8 mouse cellular contexts compared by ENCODE assay signal in genomic region chr8:94704669-94704984, GRCm38 (mm10). TPM values are rescaled to one million over a fixed set of nuclear protein-coding genes. Genes with fewer than 3 reads are reported as not detected.
DNase-seq lines count a peak whose midpoint lies in the region; ATAC-seq and TF ChIP-seq lines count a peak whose summit lies in the region.

No protein-coding gene starts in this region.

- TF ChIP-seq POLR2A in heart, adult 2 months (IDR thresholded peaks at IDR 0.05; ENCODE audit: insufficient read depth, low read depth, low read length): no peak
- TF ChIP-seq POLR2A in thymus, adult 2 months (IDR thresholded peaks at IDR 0.05; ENCODE audit: control insufficient read depth, extremely low read depth, insufficient read depth, low read length, poor library complexity): no peak

- DNase-seq in heart, adult 2 months: no peak
- no peak for DNase-seq in heart, adult 11 months
- DNase-seq in thymus, adult 2 months: no peak
- no peak for DNase-seq in thymus, postnatal 0 days (ENCODE audit: low spot score)
- DNase-seq in liver, embryonic 14.5 days (ENCODE audit: low read depth in 3 of 3, low spot score in 3 of 3): no peak
- no peak for DNase-seq in retina, embryonic 14.5 days (ENCODE audit: low spot score)
- DNase-seq in cerebellum, adult 18-20 months: no peak
- no peak for DNase-seq in cerebellum, postnatal 4 days (ENCODE audit: low spot score in 2 of 2)

- TF ChIP-seq EP300 in heart, adult 2 months (IDR thresholded peaks at IDR 0.05; ENCODE audit: insufficient read depth, low read depth, low read length): no peak
- TF ChIP-seq EP300 in liver, embryonic 14.5 days (IDR thresholded peaks at IDR 0.05; ENCODE audit: low read depth): no peak

- H3K4me1 ChIP-seq in heart, adult 2 months (ENCODE audit: control insufficient read depth, insufficient read depth, low read length): peaks cover 12% of the 10 kb centered on the region
- peaks cover 9% of the 10 kb centered on the region for H3K4me1 ChIP-seq in thymus, adult 2 months (replicated peaks; ENCODE audit: control insufficient read depth, insufficient read depth, low read length)
- peaks cover 0 to 13% of the 10 kb centered on the region in 2 experiments for H3K4me1 ChIP-seq in liver, embryonic 14.5 days (replicated peaks; ENCODE audit: control insufficient read depth in 2 of 2, insufficient read depth in 2 of 2, low read length in 1 of 2)

- H3K79me2 ChIP-seq in heart, adult 2 months (replicated peaks; ENCODE audit: control insufficient read depth, insufficient read depth, low read length): no peaks in the 10 kb centered on the region

- H3K27me3 ChIP-seq in heart, adult 2 months (ENCODE audit: control insufficient read depth, insufficient read depth, low read length): no peaks in the 10 kb centered on the region
- no peaks in the 10 kb centered on the region for H3K27me3 ChIP-seq in thymus, adult 2 months (ENCODE audit: control insufficient read depth, insufficient read depth, low read length)
- no peaks in the 10 kb centered on the region; the same call in 1 of the 2 replicates for H3K27me3 ChIP-seq in liver, embryonic 14.5 days (ENCODE audit: control insufficient read depth, insufficient read depth, low read length)

- H3K27ac ChIP-seq in heart, adult 2 months: 0 out of 2 replicates have a peak overlapping the region, but pooled peaks have one; percentile 12
- no peak overlapping the region for H3K27ac ChIP-seq in thymus, adult 2 months (ENCODE audit: control insufficient read depth, insufficient read depth, low read length)
- no peak overlapping the region for H3K27ac ChIP-seq in liver, embryonic 14.5 days

- WGBS in heart, adult 2 months: 20% methylated on average over 9 of the region's 9 CpGs
- 6% methylated on average over 9 of the region's 9 CpGs for WGBS in thymus, adult 2 months
- WGBS in liver, embryonic 14.5 days (ENCODE audit: insufficient replicate concordance): 10% methylated on average over 9 of the region's 9 CpGs

- H3K9me3 ChIP-seq in liver, embryonic 14.5 days (ENCODE audit: control insufficient read depth, low read length): no peaks in the 10 kb centered on the region

- H3K4me3 ChIP-seq in heart, adult 2 months: peak overlapping the region; percentile 42; the same call in 1 of the 2 replicates
- H3K4me3 ChIP-seq in thymus, adult 2 months (ENCODE audit: control insufficient read depth, insufficient read depth, low read length): peak overlapping the region; percentile 75
- H3K4me3 ChIP-seq in liver, embryonic 14.5 days (ENCODE audit: insufficient read depth in 1 of 2, low read depth in 2 of 2, low read length in 2 of 2): peak overlapping the region; percentile 61 to 76

- no peak overlapping the region; the same call in 1 of the 2 replicates for H3K9ac ChIP-seq in heart, adult 2 months (ENCODE audit: low read depth, low read length)
- H3K9ac ChIP-seq in liver, embryonic 14.5 days (replicated peaks): peak overlapping the region; percentile 64

- intact Hi-C loops in heart, adult 2 months (cut with DNase I): loop anchor here (1.0 kb wide), 1 partner anchor 108 kb away; no protein-coding TSS in a partner anchor

- no peak for ATAC-seq in liver, embryonic 14.5 days (ENCODE audit: insufficient read depth)

- H3K36me3 ChIP-seq in heart, adult 2 months (ENCODE audit: control insufficient read depth, insufficient read depth, low read length): no peaks in the 10 kb centered on the region
- H3K36me3 ChIP-seq in thymus, adult 2 months (ENCODE audit: control insufficient read depth, insufficient read depth, low read length): no peaks in the 10 kb centered on the region
- no peaks in the 10 kb centered on the region for H3K36me3 ChIP-seq in liver, embryonic 14.5 days (replicated peaks; ENCODE audit: control insufficient read depth, insufficient read depth, low read depth)

- TF ChIP-seq CTCF in heart, adult 2 months (IDR thresholded peaks at IDR 0.05): no peak
- TF ChIP-seq CTCF in thymus, adult 2 months (IDR thresholded peaks at IDR 0.05; ENCODE audit: borderline replicate concordance, control insufficient read depth, extremely low read depth, insufficient read depth, low read length, poor library complexity): no peak
- TF ChIP-seq CTCF in liver, embryonic 14.5 days (IDR thresholded peaks at IDR 0.05; ENCODE audit: low read depth): no peak

- H3K4me2 ChIP-seq in liver, embryonic 14.5 days (ENCODE audit: low read depth): peak overlapping the region; percentile 91

RNA-seq across cellular contexts. Expression of gene Pllp, which starts 8.5 kb away (rescaled TPM):
- total RNA-seq in heart, adult 2 months (2021): under 1 TPM; 0.55 to 0.63 TPM
- 1.1 and 2.6 TPM in 2 replicates for polyA plus RNA-seq in heart, adult 2 months (2012; rRNA removed)
- polyA plus RNA-seq in thymus, adult 2 months (2012; rRNA removed): 1.2 and 2.2 TPM in 2 replicates
- 0.44 and 0.90 TPM in 2 replicates for polyA plus RNA-seq in thymus, postnatal 0 days (2015; fragmentation: Nextera tagmentation; extraction: Ambion mirVana)
- 0.36 and 0.52 TPM in 2 replicates for polyA plus RNA-seq in liver, embryonic 14.5 days (2012; rRNA removed)
- 0.85 TPM in 2 replicates for polyA plus RNA-seq in liver, embryonic 14.5 days (2014; fragmentation: Nextera tagmentation; extraction: Ambion mirVana)

RNA-seq across cellular contexts. Expression of gene Arl2bp, which starts 38.2 kb away (rescaled TPM):
- 10 to 100 TPM; 77.2 to 84.1 TPM for total RNA-seq in heart, adult 2 months (2021)
- 107 and 148 TPM in 2 replicates for polyA plus RNA-seq in heart, adult 2 months (2012; rRNA removed)
- 76.7 and 78.9 TPM in 2 replicates for polyA plus RNA-seq in thymus, adult 2 months (2012; rRNA removed)
- 75.9 and 92.2 TPM in 2 replicates for polyA plus RNA-seq in thymus, postnatal 0 days (2015; fragmentation: Nextera tagmentation; extraction: Ambion mirVana)
- 18.2 and 18.6 TPM in 2 replicates for polyA plus RNA-seq in liver, embryonic 14.5 days (2012; rRNA removed)
- polyA plus RNA-seq in liver, embryonic 14.5 days (2014; fragmentation: Nextera tagmentation; extraction: Ambion mirVana): 11.2 and 12.8 TPM in 2 replicates

RNA-seq across cellular contexts. Expression of gene Ccl22, which starts 40.8 kb away (rescaled TPM):
- not detected for total RNA-seq in heart, adult 2 months (2021)
- 0.14 and 0.41 TPM in 2 replicates for polyA plus RNA-seq in heart, adult 2 months (2012; rRNA removed)
- 109 and 122 TPM in 2 replicates for polyA plus RNA-seq in thymus, adult 2 months (2012; rRNA removed)
- 24.8 and 28.7 TPM in 2 replicates for polyA plus RNA-seq in thymus, postnatal 0 days (2015; fragmentation: Nextera tagmentation; extraction: Ambion mirVana)
- polyA plus RNA-seq in liver, embryonic 14.5 days (2012; rRNA removed): 0.17 and 0.19 TPM in 2 replicates
- 0.22 and 0.45 TPM in 2 replicates for polyA plus RNA-seq in liver, embryonic 14.5 days (2014; fragmentation: Nextera tagmentation; extraction: Ambion mirVana)

Comparison
In these comparisons a context has a peak if more than half of its experiments do, and no peak if none do; other contexts are left out.
1. RNA of gene Ccl22, which starts 40.8 kb away (polyA plus RNA-seq): 109 to 122 TPM in thymus, adult 2 months and 24.8 to 28.7 TPM in thymus, postnatal 0 days; 0.17 to 0.45 TPM in liver, embryonic 14.5 days and 0.14 to 0.41 TPM in heart, adult 2 months; every median in the first group is over 10 times any median in the second.
2. Peak in every context shown above with its lines, with median percentiles within 50 percentile points of each other: H3K4me3 ChIP-seq.